Mouse (Mus musculus) gastrocnemius, adult 8-10 months (tissue): ENCODE data around the gene Jup. TPM values are rescaled to one million over a fixed set of nuclear protein-coding genes. Genes with fewer than 3 reads are reported as not detected.
A peak's percentile ranks its signal among the peaks of the same experiment; 100 is the strongest.
"Not testable (repeated sequence)": the region's sequence is repeated elsewhere in the genome, so short reads cannot be mapped to it uniquely, and the experiment has no call there.

Experiments used
- DNase-seq, 2 experiments: peaks; one replicate each; pipeline ENCODE4 v3.0.0; 2022; ENCODE audit warnings: low spot score in 2 of 2
- total RNA-seq, 4 experiments: library from RNA; stranded (reverse); gene quantifications; 2 replicates each; pipeline ENCODE4 v1.2.4; 2022

Gene Jup
- total RNA-seq, 4 experiments from 2014 or later, result 52.8 to 86.6 (median 56.6) TPM

- DNase-seq, result no peak
Measured at GRCm38 (mm10) chr11:100357408-100357807, 40.2 kb downstream of the Jup start.

- DNase-seq, result no peak
Measured at GRCm38 (mm10) chr11:100356819-100357211, 40.7 kb downstream of the Jup start.

GRCm38 (mm10) chr11:100355972-100356818 is 41.4 kb downstream of the Jup start, which contains the start of gene Hap1:
Hap1 (minus strand) TSS chr11:100356128.
- DNase-seq, result peak in 1 of 2 experiments; percentile 34

GRCm38 (mm10) chr11:100355151-100355951 is 42.2 kb downstream of the Jup start:
- no peak for DNase-seq

- no peak for DNase-seq
Measured at GRCm38 (mm10) chr11:100352076-100352857, 45.3 kb downstream of the Jup start.

- no peak for DNase-seq
Measured at GRCm38 (mm10) chr11:100344269-100344668, 53.3 kb downstream of the Jup start.

GRCm38 (mm10) chr11:100335731-100336130 is 61.8 kb downstream of the Jup start:
- no peak for DNase-seq

GRCm38 (mm10) chr11:100333944-100334457 is 63.6 kb downstream of the Jup start, which contains the start of gene Gast:
Gast (plus strand) TSS chr11:100334407.
- DNase-seq, result no peak

- DNase-seq, result no peak
Measured at GRCm38 (mm10) chr11:100332766-100333515, 64.6 kb downstream of the Jup start.

- DNase-seq, result not testable (repeated sequence)
Measured at GRCm38 (mm10) chr11:100330816-100331375, 66.7 kb downstream of the Jup start.

- DNase-seq, result no peak
Measured at GRCm38 (mm10) chr11:100330235-100330634, 67.3 kb downstream of the Jup start.

GRCm38 (mm10) chr11:100327761-100328160 is 69.8 kb downstream of the Jup start:
- no peak for DNase-seq

- no peak for DNase-seq
Measured at GRCm38 (mm10) chr11:100327316-100327715, 70.2 kb downstream of the Jup start.

GRCm38 (mm10) chr11:100325062-100325629 is 72.4 kb downstream of the Jup start:
- no peak for DNase-seq

- DNase-seq, result peak in 1 of 2 experiments; percentile 27
Measured at GRCm38 (mm10) chr11:100323578-100323977, 74.0 kb downstream of the Jup start.

- no peak for DNase-seq
Measured at GRCm38 (mm10) chr11:100322591-100323258, 74.8 kb downstream of the Jup start.

GRCm38 (mm10) chr11:100321479-100322305 is 75.9 kb downstream of the Jup start:
- DNase-seq, result not testable (repeated sequence)
